Mouse (Mus musculus) lung, embryonic 15.5 days (tissue): Measurements from ENCODE around the gene Orm1. TPM values are rescaled to one million over a fixed set of nuclear protein-coding genes. Genes with fewer than 3 reads are reported as not detected.
"Not testable (repeated sequence)": the region's sequence is repeated elsewhere in the genome, so short reads cannot be mapped to it uniquely, and the experiment has no call there.

Source experiments
- ATAC-seq: fragments of 200-750 bp; cut with Nextera tagmentation; 2 replicates; pipeline ENCODE4 v1.8.0; 2017; ENCODE audit warnings: moderate number of reproducible peaks, borderline replicate concordance; ENCODE audit not compliant: low FRiP score, low TSS enrichment; ENCODE audit errors: extremely low read depth
- H3K27ac ChIP-seq: fragments of 300-500 bp; sonication (generic); 2 replicates; pipeline ENCODE4 v1.5.1; 2015; ENCODE audit warnings: moderate library complexity, mild to moderate bottlenecking, inconsistent platforms
- H3K27me3 ChIP-seq: fragments of 300-500 bp; sonication (generic); 2 replicates; pipeline ENCODE4 v1.6.1; 2015; ENCODE audit warnings: inconsistent platforms
- H3K36me3 ChIP-seq: fragments of 300-500 bp; sonication (generic); 2 replicates; pipeline ENCODE4 v1.6.1; 2015; ENCODE audit warnings: inconsistent platforms
- H3K4me1 ChIP-seq: fragments of 300-500 bp; sonication (generic); 2 replicates; pipeline ENCODE4 v1.6.1; 2015; ENCODE audit warnings: inconsistent platforms
- H3K4me2 ChIP-seq: fragments of 300-500 bp; sonication (generic); 2 replicates; pipeline ENCODE4 v1.6.1; 2015; ENCODE audit warnings: inconsistent platforms, mild to moderate bottlenecking, moderate library complexity
- H3K4me3 ChIP-seq: fragments of 300-500 bp; sonication (generic); 2 replicates; pipeline ENCODE4 v1.5.1; 2015; ENCODE audit warnings: mild to moderate bottlenecking, inconsistent platforms
- H3K9ac ChIP-seq: fragments of 300-500 bp; sonication (generic); 2 replicates; pipeline ENCODE4 v1.6.1; 2015; ENCODE audit warnings: inconsistent platforms
- H3K9me3 ChIP-seq: fragments of 300-500 bp; sonication (generic); 2 replicates; pipeline ENCODE4 v1.6.1; 2016; ENCODE audit warnings: inconsistent platforms
- WGBS: fragments of 180-500 bp; shearing (Covaris S2); methylation state at CpG from one replicate; pipeline ENCODE4 v1.1.7; 2015; 5-methylcytosine and 5-hydroxymethylcytosine counted together
- polyA plus RNA-seq: library from polyadenylated mRNA; unstranded; fragments of >200 nt; fragmentation: Nextera tagmentation; extraction: Ambion mirVana; gene quantifications from 2 replicates; pipeline ENCODE4 v1.2.1, GENCODE M21; 2015

Orm1 gene
- polyA plus RNA-seq, 1 experiment from 2014 or later = not detected

GRCm38 (mm10) chr4:63319566-63319965 lies 24.8 kb upstream of the Orm1 start:
- not testable (repeated sequence) for H3K4me1 ChIP-seq, H3K9me3 ChIP-seq, H3K27ac ChIP-seq, ATAC-seq, H3K4me3 ChIP-seq, H3K27me3 ChIP-seq, H3K4me2 ChIP-seq, H3K9ac ChIP-seq
- WGBS = 29% methylated on average over 3 of the region's 3 CpGs
- H3K36me3 ChIP-seq = peaks cover 61% of the 10 kb centered on the region

GRCm38 (mm10) chr4:63323275-63323815 lies 21.0 kb upstream of the Orm1 start:
- Histone ChIP-seq H3K27me3 (no peaks in the 10 kb centered on the region), H3K27ac (no peak overlapping the region), H3K4me3 (no peak overlapping the region), H3K9ac (no peak overlapping the region), H3K4me1 (no peaks in the 10 kb centered on the region), H3K9me3 (no peaks in the 10 kb centered on the region), H3K4me2 (no peak overlapping the region), H3K36me3 (peaks cover 68% of the 10 kb centered on the region)
- WGBS = 80% methylated on average over 8 of the region's 8 CpGs
- no peak for ATAC-seq

- ATAC-seq = no peak
- Histone ChIP-seq H3K4me1 (no peaks in the 10 kb centered on the region), H3K9me3 (no peaks in the 10 kb centered on the region), H3K4me3 (no peak overlapping the region), H3K4me2 (no peak overlapping the region), H3K27ac (no peak overlapping the region), H3K36me3 (peaks cover 46% of the 10 kb centered on the region), H3K9ac (no peak overlapping the region), H3K27me3 (no peaks in the 10 kb centered on the region)
- WGBS = 88% methylated on average over 4 of the region's 4 CpGs
Measured at GRCm38 (mm10) chr4:63333403-63333802, 11.0 kb upstream of the Orm1 start.

- Histone ChIP-seq H3K4me3 (no peak overlapping the region), H3K4me2 (no peak overlapping the region), H3K27ac (no peak overlapping the region), H3K9ac (no peak overlapping the region), H3K36me3 (peaks cover 10% of the 10 kb centered on the region), H3K4me1 (no peaks in the 10 kb centered on the region), H3K9me3 (no peaks in the 10 kb centered on the region), H3K27me3 (no peaks in the 10 kb centered on the region)
- whole genome bisulfite sequencing = 58% methylated on average over 3 of the region's 3 CpGs
- ATAC-seq = no peak
Measured at GRCm38 (mm10) chr4:63338414-63339076, 5.8 kb upstream of the Orm1 start.

- Histone ChIP-seq H3K9ac (no peak overlapping the region), H3K4me1 (no peaks in the 10 kb centered on the region), H3K4me3 (no peak overlapping the region), H3K9me3 (no peaks in the 10 kb centered on the region), H3K4me2 (no peak overlapping the region), H3K36me3 (no peaks in the 10 kb centered on the region), H3K27me3 (no peaks in the 10 kb centered on the region), H3K27ac (no peak overlapping the region)
- WGBS = 59% methylated on average over 4 of the region's 4 CpGs
- no peak for ATAC-seq
Measured at GRCm38 (mm10) chr4:63342491-63342890, 1.9 kb upstream of the Orm1 start.

- no peak for ATAC-seq
- Histone ChIP-seq H3K4me3 (no peak overlapping the region), H3K9me3 (no peaks in the 10 kb centered on the region), H3K4me2 (no peak overlapping the region), H3K9ac (no peak overlapping the region), H3K27me3 (no peaks in the 10 kb centered on the region), H3K4me1 (no peaks in the 10 kb centered on the region), H3K36me3 (no peaks in the 10 kb centered on the region), H3K27ac (no peak overlapping the region)
- 56% methylated on average over 3 of the region's 3 CpGs for WGBS
Measured at GRCm38 (mm10) chr4:63343608-63344007, 752 bp upstream of the Orm1 start.

- H3K9ac ChIP-seq = no peak overlapping the region
- no peak for ATAC-seq
- no peaks in the 10 kb centered on the region for H3K9me3 ChIP-seq
- H3K4me3 ChIP-seq = no peak overlapping the region
- no peaks in the 10 kb centered on the region for H3K36me3 ChIP-seq
- no peaks in the 10 kb centered on the region for H3K27me3 ChIP-seq
- no peak overlapping the region for H3K27ac ChIP-seq
- H3K4me2 ChIP-seq = no peak overlapping the region
- no peaks in the 10 kb centered on the region for H3K4me1 ChIP-seq
Measured at GRCm38 (mm10) chr4:63345261-63345660, 901 bp downstream of the Orm1 start.

- Histone ChIP-seq H3K9me3 (no peaks in the 10 kb centered on the region), H3K36me3 (no peaks in the 10 kb centered on the region), H3K27ac (no peak overlapping the region), H3K4me3 (no peak overlapping the region), H3K4me1 (no peaks in the 10 kb centered on the region), H3K27me3 (no peaks in the 10 kb centered on the region), H3K9ac (no peak overlapping the region), H3K4me2 (no peak overlapping the region)
- ATAC-seq = no peak
- 79% methylated on average over 4 of the region's 4 CpGs for WGBS
Measured at GRCm38 (mm10) chr4:63346659-63347058, 2.3 kb downstream of the Orm1 start.

GRCm38 (mm10) chr4:63348524-63348923 lies 4.2 kb downstream of the Orm1 start:
- no peak for ATAC-seq
- Histone ChIP-seq H3K4me3 (no peak overlapping the region), H3K27ac (no peak overlapping the region), H3K4me2 (no peak overlapping the region), H3K4me1 (no peaks in the 10 kb centered on the region), H3K9ac (no peak overlapping the region), H3K36me3 (no peaks in the 10 kb centered on the region), H3K9me3 (no peaks in the 10 kb centered on the region), H3K27me3 (no peaks in the 10 kb centered on the region)
- WGBS = 68% methylated on average over 6 of the region's 6 CpGs

- no peak for ATAC-seq
- H3K4me1 ChIP-seq = no peaks in the 10 kb centered on the region
- WGBS = 68% methylated on average over 4 of the region's 4 CpGs
- H3K9ac ChIP-seq = no peak within 1 kb of the TSS
- no peaks in the 10 kb centered on the region for H3K27me3 ChIP-seq
- H3K4me3 ChIP-seq = no peak within 1 kb of the TSS
- no peak within 1 kb of the TSS for H3K4me2 ChIP-seq
- H3K36me3 ChIP-seq = no peaks in the 10 kb centered on the region
- H3K27ac ChIP-seq = no peak within 1 kb of the TSS
- no peaks in the 10 kb centered on the region for H3K9me3 ChIP-seq
Measured at GRCm38 (mm10) chr4:63355877-63356665, 11.7 kb downstream of the Orm1 start, which contains the start of gene Orm3. Gene Orm3, plus strand, starts transcription at chr4:63356162.

- whole genome bisulfite sequencing = 53% methylated on average over 2 of the region's 2 CpGs
- ATAC-seq = no peak
- no peak overlapping the region for H3K27ac ChIP-seq
- no peaks in the 10 kb centered on the region for H3K4me1 ChIP-seq
- no peak overlapping the region for H3K4me2 ChIP-seq
- H3K36me3 ChIP-seq = no peaks in the 10 kb centered on the region
- no peaks in the 10 kb centered on the region for H3K9me3 ChIP-seq
- no peak overlapping the region for H3K9ac ChIP-seq
- H3K4me3 ChIP-seq = no peak overlapping the region
- H3K27me3 ChIP-seq = no peaks in the 10 kb centered on the region
Measured at GRCm38 (mm10) chr4:63356981-63357570, 12.7 kb downstream of the Orm1 start.

GRCm38 (mm10) chr4:63359861-63360260 lies 15.5 kb downstream of the Orm1 start:
- Histone ChIP-seq H3K4me1 (no peaks in the 10 kb centered on the region), H3K4me2 (no peak overlapping the region), H3K27ac (no peak overlapping the region), H3K36me3 (no peaks in the 10 kb centered on the region), H3K9ac (no peak overlapping the region), H3K9me3 (no peaks in the 10 kb centered on the region), H3K4me3 (no peak overlapping the region), H3K27me3 (no peaks in the 10 kb centered on the region)
- ATAC-seq = no peak
- 77% methylated on average over 6 of the region's 6 CpGs for WGBS
